Mouse (Mus musculus): ENCODE data around the gene Dnajc15.

DNA sequence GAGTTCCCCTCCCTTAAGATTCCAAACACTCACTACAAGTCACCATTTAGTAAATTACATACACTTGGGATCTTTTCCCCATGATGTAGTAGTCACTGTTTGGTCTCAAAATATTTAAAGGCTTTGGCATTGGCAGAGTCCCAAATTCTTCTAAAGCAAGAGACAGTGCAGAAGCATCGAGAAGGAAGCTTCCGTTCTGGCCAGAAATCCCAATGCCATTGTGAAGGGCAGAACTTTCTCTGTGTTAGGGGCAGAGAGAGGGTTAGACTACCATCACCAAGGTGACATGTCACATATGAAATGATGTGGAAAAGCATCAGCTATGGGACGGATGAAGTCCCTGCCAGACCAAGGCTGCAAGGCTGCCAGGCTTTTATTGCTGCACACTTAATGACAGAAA is 49.0 kb downstream of the Dnajc15 start:
- no peak for TF ChIP-seq CTCF (IDR thresholded peaks at IDR 0.05; ENCODE audit: borderline replicate concordance, insufficient read depth, low read depth, low read length)
- TF ChIP-seq POLR2A (IDR thresholded peaks at IDR 0.05; ENCODE audit: borderline replicate concordance, insufficient read depth, low read length): no peak
